Mouse (Mus musculus): ENCODE results near the gene Celf2. TPM values are rescaled to one million over a fixed set of nuclear protein-coding genes. Genes with fewer than 3 reads are reported as not detected.
"Not testable (repeated sequence)": the region's sequence is repeated elsewhere in the genome, so short reads cannot be mapped to it uniquely, and the experiment has no call there.

Celf2 gene
- polyA plus RNA-seq (2015; fragmentation: Nextera tagmentation; extraction: Ambion mirVana) = 57.8 and 61.1 TPM in 2 replicates

DNA sequence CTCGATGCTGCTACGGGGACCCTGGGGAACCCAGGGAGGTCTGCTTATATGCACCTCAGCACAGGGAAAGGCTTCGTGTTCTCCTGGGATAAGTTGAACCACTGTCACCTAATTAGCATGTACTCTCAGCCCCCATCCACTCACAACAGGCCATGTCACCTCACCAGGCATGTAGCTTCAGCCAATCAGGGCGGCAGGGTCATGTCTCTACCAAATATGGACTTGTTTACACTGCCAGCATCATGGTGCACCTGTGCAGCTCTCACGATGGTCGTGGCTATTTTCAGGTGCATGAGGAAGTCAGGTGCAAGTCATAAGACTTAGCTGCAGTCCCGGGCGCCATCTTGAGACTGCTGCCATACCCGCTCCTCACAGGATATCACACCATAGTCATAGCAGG, at the start of gene Celf2:
Gene Celf2 (minus strand): TSS at position 101 of the 400 bp plus-strand sequence.
- H3K4me1 ChIP-seq; H3K4me3 ChIP-seq; H3K36me3 ChIP-seq; H3K27ac ChIP-seq (replicated peaks); H3K4me2 ChIP-seq; H3K27me3 ChIP-seq (replicated peaks); H3K9me3 ChIP-seq; ATAC-seq (ENCODE audit: extremely low read depth, insufficient number of reproducible peaks, low FRiP score, low TSS enrichment); H3K9ac ChIP-seq: not testable (repeated sequence)
- 82% methylated on average over 9 of the region's 9 CpGs for WGBS

DNA sequence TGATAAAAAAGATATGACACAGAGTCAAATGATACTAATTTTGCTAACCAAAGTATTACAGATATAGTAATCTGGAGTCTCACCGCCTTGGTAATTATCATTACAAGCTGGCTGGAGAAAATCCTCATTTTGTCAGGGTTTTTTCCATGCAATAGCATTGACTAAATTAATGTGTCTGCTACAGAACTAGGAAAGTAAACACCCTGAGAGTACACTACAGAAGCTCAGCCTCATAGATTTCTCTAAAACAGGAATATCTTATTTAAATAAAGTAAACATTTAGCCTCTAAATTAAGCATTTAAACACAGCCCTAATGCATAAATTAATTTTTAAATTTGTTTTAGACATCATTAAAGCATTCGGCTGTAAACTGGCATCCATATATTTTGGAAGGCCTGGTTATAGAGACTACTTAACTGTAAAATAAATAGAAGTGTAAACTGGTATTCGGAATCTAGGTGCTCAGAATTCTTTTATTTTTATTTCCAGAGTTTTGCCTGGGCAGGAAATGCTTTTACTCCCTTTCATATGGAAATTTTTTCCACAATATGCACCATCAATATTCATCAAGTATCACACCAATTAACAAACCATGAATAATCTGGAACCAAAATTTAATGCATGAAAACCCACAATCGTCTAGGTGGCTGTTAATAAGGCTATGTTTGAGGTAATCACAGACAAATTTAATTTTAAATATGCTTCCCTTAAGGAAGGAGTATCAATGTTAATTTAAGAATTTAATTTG, 46.0 kb upstream of the Celf2 start:
- WGBS = 71% methylated on average over 4 of the region's 4 CpGs
- Histone ChIP-seq H3K4me3 (no peak overlapping the region), H3K27ac (replicated peaks) (no peak overlapping the region), H3K4me2 (no peak overlapping the region), H3K36me3 (no peaks in the 10 kb centered on the region), H3K4me1 (no peaks in the 10 kb centered on the region), H3K27me3 (replicated peaks) (no peaks in the 10 kb centered on the region), H3K9me3 (no peaks in the 10 kb centered on the region), H3K9ac (no peak overlapping the region)
- no peak for ATAC-seq (ENCODE audit: extremely low read depth, insufficient number of reproducible peaks, low FRiP score, low TSS enrichment)

DNA sequence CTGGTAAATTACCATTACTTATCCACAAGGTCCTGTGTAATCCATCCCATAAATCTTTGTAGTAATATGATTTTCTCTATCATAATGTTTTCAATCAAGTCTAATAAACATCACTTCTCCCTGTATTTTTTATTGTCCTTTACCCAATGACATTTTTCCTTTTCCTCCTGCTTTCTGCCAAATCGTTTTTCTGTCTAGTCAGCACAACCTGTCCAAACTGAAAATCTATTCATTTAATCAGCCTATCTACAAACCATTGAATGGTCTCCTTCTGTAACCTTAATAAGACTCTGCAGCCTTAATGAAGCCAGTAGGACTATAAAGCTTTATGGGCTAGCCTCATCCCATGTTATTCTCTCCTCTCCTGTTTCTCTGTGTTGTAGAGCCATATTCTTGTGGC, 45.2 kb upstream of the Celf2 start:
- H3K27ac ChIP-seq (replicated peaks) = no peak overlapping the region
- no peaks in the 10 kb centered on the region for H3K36me3 ChIP-seq
- no peaks in the 10 kb centered on the region for H3K4me1 ChIP-seq
- H3K27me3 ChIP-seq (replicated peaks) = no peaks in the 10 kb centered on the region
- no peaks in the 10 kb centered on the region for H3K9me3 ChIP-seq
- no peak overlapping the region for H3K4me2 ChIP-seq
- ATAC-seq (ENCODE audit: extremely low read depth, insufficient number of reproducible peaks, low FRiP score, low TSS enrichment) = no peak
- no peak overlapping the region for H3K9ac ChIP-seq
- H3K4me3 ChIP-seq = no peak overlapping the region
- WGBS = 54% methylated on average over 1 of the region's 1 CpGs

DNA sequence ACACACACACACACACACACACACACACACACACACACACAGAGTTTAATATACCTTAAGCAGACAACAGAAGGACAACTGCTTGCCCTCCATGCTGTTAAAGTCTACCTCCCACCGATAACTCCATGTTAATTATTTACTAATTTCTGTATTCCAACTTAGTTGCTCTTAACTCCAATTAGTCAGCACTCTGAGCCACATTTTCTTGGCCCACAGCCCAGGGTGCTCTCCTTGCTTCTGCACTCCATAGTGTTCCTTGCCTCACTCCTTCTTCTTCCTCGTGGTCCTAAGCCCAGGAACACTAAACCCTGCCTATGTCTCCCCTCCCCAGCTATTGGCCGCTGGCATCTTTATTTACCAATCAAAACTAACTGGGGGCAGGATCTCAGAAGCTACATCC, 43.5 kb upstream of the Celf2 start:
- H3K4me1 ChIP-seq = peaks cover 12% of the 10 kb centered on the region
- ATAC-seq (ENCODE audit: extremely low read depth, insufficient number of reproducible peaks, low FRiP score, low TSS enrichment) = no peak

DNA sequence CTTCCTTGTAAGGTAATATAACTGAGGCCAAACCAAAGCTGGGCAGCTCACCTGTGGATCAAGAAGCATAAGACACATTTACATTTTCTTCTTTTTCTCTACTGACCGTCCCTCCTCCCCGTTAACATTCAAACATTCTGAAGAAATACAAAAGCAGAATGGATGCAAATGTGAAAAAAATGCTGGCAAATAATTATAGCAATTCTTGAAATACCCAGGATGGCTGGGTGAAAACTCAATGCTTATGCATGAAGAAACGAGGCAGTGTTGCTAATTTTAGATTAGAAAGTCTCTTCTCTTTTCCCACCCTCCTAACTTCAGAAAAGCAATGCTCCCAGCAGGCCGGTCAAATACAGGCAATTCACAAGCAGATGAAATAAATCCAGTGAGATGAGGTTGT, 39.5 kb upstream of the Celf2 start:
- Histone ChIP-seq H3K9me3 (no peaks in the 10 kb centered on the region), H3K27me3 (replicated peaks) (no peaks in the 10 kb centered on the region), H3K9ac (no peak overlapping the region), H3K4me3 (no peak overlapping the region), H3K36me3 (no peaks in the 10 kb centered on the region), H3K27ac (replicated peaks) (peak overlapping the region; percentile 31), H3K4me2 (no peak overlapping the region), H3K4me1 (peaks cover 18% of the 10 kb centered on the region)
- WGBS = 57% methylated on average over 4 of the region's 4 CpGs
- ATAC-seq (ENCODE audit: extremely low read depth, insufficient number of reproducible peaks, low FRiP score, low TSS enrichment) = no peak

More for the DNA sequence above, 43.5 kb upstream of the Celf2 start:
- no peak overlapping the region for H3K27ac ChIP-seq (replicated peaks)
- H3K9ac ChIP-seq = no peak overlapping the region
- no peaks in the 10 kb centered on the region for H3K36me3 ChIP-seq
- no peak overlapping the region for H3K4me2 ChIP-seq
- H3K27me3 ChIP-seq (replicated peaks) = no peaks in the 10 kb centered on the region
- 62% methylated on average over 3 of the region's 3 CpGs for WGBS
- no peak overlapping the region for H3K4me3 ChIP-seq
- no peaks in the 10 kb centered on the region for H3K9me3 ChIP-seq

DNA sequence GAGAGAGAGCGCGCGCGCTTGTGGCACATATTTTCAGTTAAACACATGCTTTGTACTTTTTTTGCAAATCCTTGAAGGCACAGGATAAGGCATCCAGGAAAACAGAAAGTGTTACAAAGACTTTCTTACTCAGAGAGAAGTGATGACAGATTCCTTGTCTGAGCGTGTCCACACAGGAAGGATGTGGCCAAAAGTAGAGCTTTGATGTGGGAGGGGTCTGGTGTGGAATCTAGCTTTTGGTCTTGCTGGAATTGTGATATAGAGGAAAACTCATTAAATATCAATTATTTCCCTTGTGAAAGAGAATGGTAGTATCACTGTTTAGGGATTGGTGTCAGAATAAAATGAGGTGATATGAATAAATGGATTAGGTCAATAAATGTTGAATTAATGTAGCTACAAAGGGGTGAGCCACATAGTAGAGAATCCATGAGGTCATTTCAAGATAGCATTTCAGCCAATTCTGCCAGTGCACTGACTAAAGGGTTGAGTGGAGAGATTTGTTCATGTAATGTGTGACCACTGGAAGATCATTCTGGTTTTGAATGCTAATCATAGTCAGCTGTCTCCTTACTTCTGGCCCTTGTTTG, 25.3 kb upstream of the Celf2 start:
- H3K9me3 ChIP-seq = no peaks in the 10 kb centered on the region
- WGBS = 65% methylated on average over 5 of the region's 5 CpGs
- H3K9ac ChIP-seq = no peak overlapping the region
- H3K4me3 ChIP-seq = no peak overlapping the region
- no peaks in the 10 kb centered on the region for H3K27me3 ChIP-seq (replicated peaks)
- no peaks in the 10 kb centered on the region for H3K36me3 ChIP-seq
- H3K4me1 ChIP-seq = peaks cover 7% of the 10 kb centered on the region; the same call in 1 of the 2 replicates
- no peak for ATAC-seq (ENCODE audit: extremely low read depth, insufficient number of reproducible peaks, low FRiP score, low TSS enrichment)
- no peak overlapping the region for H3K27ac ChIP-seq (replicated peaks)
- no peak overlapping the region for H3K4me2 ChIP-seq

DNA sequence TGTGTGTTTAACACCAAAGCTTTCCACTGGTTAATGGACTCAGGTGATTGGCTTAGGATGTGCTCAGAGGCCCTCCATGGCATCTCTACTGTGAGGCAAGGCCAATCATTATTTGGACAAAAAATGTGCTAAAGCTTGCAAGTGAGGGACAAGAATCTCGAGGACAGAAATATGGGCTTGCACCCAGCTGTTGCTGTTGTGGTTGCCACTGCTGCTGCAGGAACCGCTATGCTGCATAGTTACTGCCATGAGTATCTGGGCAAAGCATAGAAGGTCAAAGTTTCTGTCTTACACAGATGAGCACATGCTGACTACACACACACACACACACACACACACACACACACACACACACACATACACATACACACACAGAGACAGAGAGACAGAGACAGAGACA, 24.8 kb upstream of the Celf2 start:
- Histone ChIP-seq H3K9me3 (no peaks in the 10 kb centered on the region), H3K4me3 (no peak overlapping the region), H3K27ac (replicated peaks) (no peak overlapping the region), H3K36me3 (no peaks in the 10 kb centered on the region), H3K27me3 (replicated peaks) (no peaks in the 10 kb centered on the region), H3K9ac (no peak overlapping the region), H3K4me2 (no peak overlapping the region), H3K4me1 (peaks cover 7% of the 10 kb centered on the region; the same call in 1 of the 2 replicates)
- no peak for ATAC-seq (ENCODE audit: extremely low read depth, insufficient number of reproducible peaks, low FRiP score, low TSS enrichment)
- 70% methylated on average over 2 of the region's 2 CpGs for WGBS

DNA sequence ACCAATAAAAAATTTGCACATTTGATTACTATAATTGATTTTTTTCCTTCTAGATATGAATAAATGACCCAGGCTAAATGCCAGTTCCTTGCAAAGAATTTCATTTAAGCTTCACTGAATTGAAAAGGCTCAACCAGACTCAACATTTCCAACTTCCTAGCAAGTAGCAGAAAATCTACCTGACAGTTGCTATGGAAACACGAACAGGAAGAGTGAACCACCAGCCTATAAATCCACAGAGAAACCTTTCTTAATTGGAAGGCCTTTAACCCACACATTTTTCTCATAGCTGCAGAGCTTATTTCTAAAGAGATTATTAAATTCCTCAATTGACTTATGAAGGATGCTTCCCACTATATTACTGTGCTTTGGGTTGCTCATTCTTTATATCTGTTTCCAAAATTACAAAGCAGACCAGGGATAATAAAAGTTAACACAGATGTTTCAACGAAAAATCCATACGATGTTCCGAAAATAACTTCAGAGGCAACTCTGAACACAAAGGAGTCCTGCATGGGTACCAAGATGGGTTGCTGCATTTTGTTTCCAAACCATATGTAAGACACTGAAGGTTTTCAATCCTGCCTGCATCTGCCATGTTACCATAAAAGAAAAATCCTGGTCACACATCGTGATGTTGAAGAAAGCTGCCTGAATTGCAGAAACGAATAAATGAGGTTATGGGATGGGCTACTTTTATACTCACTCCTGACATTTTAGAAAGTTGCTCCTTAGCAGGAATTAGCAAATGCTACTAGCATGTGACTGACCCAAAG, 22.0 kb upstream of the Celf2 start:
- 82% methylated on average over 6 of the region's 6 CpGs for WGBS
- no peak for ATAC-seq (ENCODE audit: extremely low read depth, insufficient number of reproducible peaks, low FRiP score, low TSS enrichment)
- H3K36me3 ChIP-seq = no peaks in the 10 kb centered on the region

DNA sequence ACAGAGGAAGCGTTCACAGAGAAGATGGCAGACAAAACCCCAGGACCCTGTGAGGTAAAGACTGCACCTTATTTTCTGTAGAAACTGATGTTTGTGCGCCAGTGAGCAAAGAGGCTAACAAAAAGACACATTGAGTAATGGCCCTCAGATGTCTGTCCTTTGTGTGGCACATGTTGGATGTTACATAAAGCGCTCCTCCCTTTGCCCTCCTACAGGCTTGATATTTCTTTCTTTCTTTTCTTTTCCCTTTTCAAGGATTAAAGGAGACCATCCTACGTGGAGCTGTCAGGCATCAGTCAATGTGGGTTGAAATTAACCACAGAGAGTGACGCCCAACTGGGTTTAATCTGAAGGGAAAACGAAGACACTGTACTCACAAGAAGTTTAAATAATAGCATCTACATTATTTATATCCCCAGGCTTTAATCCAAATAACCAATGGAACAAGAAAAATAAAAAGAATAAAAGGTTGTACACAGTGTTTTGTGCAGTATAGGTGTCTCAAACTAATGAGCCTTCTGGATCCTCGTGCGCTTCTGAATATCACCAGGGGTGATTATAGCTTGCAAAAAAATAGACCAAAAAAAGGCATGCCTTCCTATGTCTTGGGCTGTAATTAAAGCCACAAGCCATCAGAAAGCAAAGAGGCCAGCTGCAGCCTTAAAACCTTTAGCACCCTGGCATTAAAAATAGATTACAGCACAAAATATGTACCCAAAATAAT, 21.3 kb upstream of the Celf2 start:
- Histone ChIP-seq H3K9ac (no peak overlapping the region), H3K27me3 (replicated peaks) (no peaks in the 10 kb centered on the region), H3K27ac (replicated peaks) (no peak overlapping the region), H3K4me1 (peaks cover 23% of the 10 kb centered on the region), H3K4me2 (no peak overlapping the region), H3K4me3 (no peak overlapping the region), H3K9me3 (no peaks in the 10 kb centered on the region), H3K36me3 (no peaks in the 10 kb centered on the region)
- no peak for ATAC-seq (ENCODE audit: extremely low read depth, insufficient number of reproducible peaks, low FRiP score, low TSS enrichment)
- WGBS = 81% methylated on average over 8 of the region's 8 CpGs

More for the DNA sequence above, 22.0 kb upstream of the Celf2 start:
- Histone ChIP-seq H3K9me3 (no peaks in the 10 kb centered on the region), H3K4me1 (peaks cover 20% of the 10 kb centered on the region), H3K27ac (replicated peaks) (no peak overlapping the region), H3K27me3 (replicated peaks) (no peaks in the 10 kb centered on the region), H3K4me2 (no peak overlapping the region), H3K4me3 (no peak overlapping the region), H3K9ac (no peak overlapping the region)

DNA sequence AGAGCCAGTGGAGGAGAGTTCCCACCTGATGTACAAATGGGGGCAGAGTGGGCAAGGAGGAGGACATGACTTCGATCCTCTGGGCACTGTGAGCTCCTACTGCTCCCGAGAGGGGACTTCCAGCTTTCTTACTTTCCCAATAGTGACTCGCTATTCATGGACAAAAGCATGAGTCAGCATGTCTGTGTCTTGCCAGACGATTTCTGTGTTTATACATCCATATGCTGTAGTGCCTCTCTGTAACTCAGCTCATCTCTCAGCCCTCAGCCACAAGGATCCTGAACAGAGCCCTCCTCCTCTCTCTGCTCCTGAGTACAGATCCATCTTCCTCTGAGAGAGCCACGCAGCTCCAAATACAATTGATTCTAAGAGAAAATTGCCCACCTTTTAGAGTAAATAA, 20.3 kb upstream of the Celf2 start:
- Histone ChIP-seq H3K4me2 (no peak overlapping the region), H3K36me3 (no peaks in the 10 kb centered on the region), H3K9me3 (no peaks in the 10 kb centered on the region), H3K27me3 (replicated peaks) (no peaks in the 10 kb centered on the region), H3K4me1 (peaks cover 23% of the 10 kb centered on the region), H3K27ac (replicated peaks) (no peak overlapping the region), H3K9ac (no peak overlapping the region), H3K4me3 (no peak overlapping the region)
- ATAC-seq (ENCODE audit: extremely low read depth, insufficient number of reproducible peaks, low FRiP score, low TSS enrichment) = no peak
- WGBS = 51% methylated on average over 5 of the region's 5 CpGs

DNA sequence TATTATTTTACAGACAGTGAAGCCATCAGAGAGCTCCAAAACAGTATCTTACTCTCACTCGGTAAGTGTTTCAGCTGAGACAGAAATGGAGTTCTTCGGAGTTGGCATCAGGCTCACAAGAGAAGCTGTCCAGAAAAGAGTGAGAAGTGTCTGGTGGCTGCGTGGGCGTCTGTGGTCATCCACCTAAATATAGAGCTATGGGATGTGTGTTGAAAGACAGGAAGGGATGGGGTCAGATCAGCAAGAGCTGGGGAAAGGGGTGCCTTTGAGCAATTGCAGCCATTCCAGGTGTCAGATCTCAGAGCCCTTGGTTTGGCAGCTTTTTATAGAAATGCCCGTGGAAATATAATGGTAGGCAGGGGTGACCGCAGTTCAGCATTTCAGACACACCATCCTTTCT, 17.3 kb upstream of the Celf2 start:
- H3K4me1 ChIP-seq = peaks cover 16% of the 10 kb centered on the region
- 21% methylated on average over 6 of the region's 6 CpGs for WGBS
- H3K27me3 ChIP-seq (replicated peaks) = no peaks in the 10 kb centered on the region
- peak overlapping the region; percentile 41; the same call in 1 of the 2 replicates for H3K27ac ChIP-seq (replicated peaks)
- H3K4me3 ChIP-seq = no peak overlapping the region
- no peak overlapping the region for H3K9ac ChIP-seq
- H3K4me2 ChIP-seq = 0 out of 2 replicates have a peak overlapping the region, but pooled peaks have one; percentile 7
- no peaks in the 10 kb centered on the region; the same call in 1 of the 2 replicates for H3K9me3 ChIP-seq
- no peaks in the 10 kb centered on the region for H3K36me3 ChIP-seq
- ATAC-seq (ENCODE audit: extremely low read depth, insufficient number of reproducible peaks, low FRiP score, low TSS enrichment) = no peak
